Mouse (Mus musculus) embryonic facial prominence, embryonic 14.5 days (tissue): ENCODE results near the gene Ints11. TPM values are rescaled to one million over a fixed set of nuclear protein-coding genes. Genes with fewer than 3 reads are reported as not detected.

ENCODE experiments used
- ATAC-seq: fragments of 200-750 bp; cut with Nextera tagmentation; 2 replicates; pipeline ENCODE4 v1.8.0; 2017; ENCODE audit warnings: low read depth, moderate number of reproducible peaks, moderate TSS enrichment
- DNase-seq: peaks from one replicate; pipeline ENCODE4 v3.0.0-alpha.2; 2015; ENCODE audit warnings: low spot score
- H3K27ac ChIP-seq: fragments of 300-500 bp; sonication (generic); replicated peaks from 2 replicates; pipeline ENCODE4 v1.5.1; 2014; ENCODE audit warnings: low read depth, mild to moderate bottlenecking, low read length, moderate library complexity
- H3K27me3 ChIP-seq: fragments of 300-500 bp; sonication (generic); replicated peaks from 2 replicates; pipeline ENCODE4 v1.6.1; 2014; ENCODE audit warnings: low read length; ENCODE audit not compliant: control insufficient read depth, insufficient read depth
- H3K36me3 ChIP-seq: fragments of 300-500 bp; sonication (generic); 2 replicates; pipeline ENCODE4 v1.6.1; 2014; ENCODE audit warnings: low read length, mixed read lengths; ENCODE audit not compliant: control insufficient read depth, insufficient read depth
- H3K4me1 ChIP-seq: fragments of 300-500 bp; sonication (generic); 2 replicates; pipeline ENCODE4 v1.6.1; 2014; ENCODE audit warnings: antibody characterized with exemption, low read length; ENCODE audit not compliant: control insufficient read depth, insufficient read depth
- H3K4me2 ChIP-seq: fragments of 300-500 bp; sonication (generic); 2 replicates; pipeline ENCODE4 v1.6.1; 2014; ENCODE audit warnings: low read depth, mild to moderate bottlenecking, low read length, moderate library complexity, mixed read lengths
- H3K4me3 ChIP-seq: fragments of 300-500 bp; sonication (generic); 2 replicates; pipeline ENCODE4 v1.5.1; 2014; ENCODE audit warnings: low read depth, mild to moderate bottlenecking, low read length
- H3K9ac ChIP-seq: fragments of 300-500 bp; sonication (generic); 2 replicates; pipeline ENCODE4 v1.6.1; 2014; ENCODE audit warnings: low read depth, mild to moderate bottlenecking, low read length, moderate library complexity, mixed read lengths
- H3K9me3 ChIP-seq: fragments of 300-500 bp; sonication (generic); 2 replicates; pipeline ENCODE4 v1.6.1; 2016; ENCODE audit warnings: low read length; ENCODE audit not compliant: control insufficient read depth
- WGBS: fragments of 180-500 bp; shearing (Covaris S2); extraction: QIAGEN DNeasy Blood & Tissue Kit; methylation state at CpG from one replicate; pipeline ENCODE4 v1.1.7; 2014; 5-methylcytosine and 5-hydroxymethylcytosine counted together
- polyA plus RNA-seq: library from polyadenylated mRNA; unstranded; fragments of >200 nt; fragmentation: Nextera tagmentation; extraction: Ambion mirVana; gene quantifications from 2 replicates; pipeline ENCODE4 v1.2.1, GENCODE M21; 2014

Ints11 gene
- polyA plus RNA-seq, 1 experiment from 2014 or later: 53.5 TPM

- H3K4me3 ChIP-seq: no peak overlapping the region
- H3K4me1 ChIP-seq: peaks cover 12% of the 10 kb centered on the region
- DNase-seq (no peak), ATAC-seq (no peak)
- peaks cover 46% of the 10 kb centered on the region for H3K36me3 ChIP-seq
- no peak overlapping the region for H3K4me2 ChIP-seq
- H3K27ac ChIP-seq: no peak overlapping the region
- no peak overlapping the region for H3K9ac ChIP-seq
- H3K9me3 ChIP-seq: no peaks in the 10 kb centered on the region
- 90% methylated on average over 7 of the region's 7 CpGs for WGBS
- H3K27me3 ChIP-seq: no peaks in the 10 kb centered on the region
These were observed 2.1 kb downstream of the Ints11 start for GRCm38 (mm10) chr4:155871404-155871803.

DNA sequence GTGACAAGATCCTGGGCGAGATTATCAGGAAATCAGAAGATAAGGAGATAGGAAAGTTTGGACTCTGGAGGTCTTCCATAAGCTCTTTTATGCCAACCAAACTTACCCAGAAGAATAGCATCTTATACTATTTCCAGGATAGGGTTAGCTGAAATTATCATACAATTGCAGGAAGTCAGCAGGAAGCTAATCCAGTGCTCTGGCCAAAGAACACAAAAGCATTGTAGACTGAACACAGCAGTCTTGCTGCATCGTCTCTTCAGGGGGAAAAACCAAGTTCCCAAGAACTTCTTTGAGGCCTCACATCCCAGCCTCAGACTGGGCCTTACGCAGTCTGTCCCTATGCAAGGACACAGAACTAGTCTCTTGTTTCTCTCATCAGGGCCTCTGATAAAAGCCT is 14.2 kb downstream of the Ints11 start:
- Histone ChIP-seq H3K4me3 (no peak overlapping the region), H3K4me2 (no peak overlapping the region), H3K27me3 (no peaks in the 10 kb centered on the region), H3K27ac (no peak overlapping the region), H3K4me1 (no peaks in the 10 kb centered on the region), H3K36me3 (peaks cover 54% of the 10 kb centered on the region), H3K9ac (no peak overlapping the region), H3K9me3 (no peaks in the 10 kb centered on the region)
- WGBS: 87% methylated on average over 3 of the region's 3 CpGs
- DNase-seq (no peak), ATAC-seq (no peak)

DNA sequence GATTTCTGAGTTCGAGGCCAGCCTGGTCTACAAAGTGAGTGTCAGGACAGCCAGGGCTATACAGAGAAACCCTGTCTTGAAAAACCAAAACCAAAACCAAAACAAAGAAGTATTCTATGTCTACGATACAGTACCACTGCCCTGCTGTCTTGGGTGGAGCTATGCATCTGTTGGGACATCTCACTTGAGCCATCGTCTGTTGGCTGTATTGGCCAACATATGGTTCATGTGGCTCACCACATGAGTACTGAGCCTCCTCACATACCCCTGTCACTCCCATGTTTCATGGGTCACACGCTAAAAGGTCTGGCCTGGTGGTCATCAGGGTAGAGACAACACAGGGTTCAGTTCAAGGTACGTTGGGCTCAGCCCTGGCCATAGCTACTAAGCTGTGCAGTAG is 17.0 kb downstream of the Ints11 start:
- Histone ChIP-seq H3K9me3 (no peaks in the 10 kb centered on the region), H3K36me3 (peaks cover 51% of the 10 kb centered on the region)
- ATAC-seq: no peak

GRCm38 (mm10) chr4:155887674-155888073 is 18.3 kb downstream of the Ints11 start:
- H3K27me3 ChIP-seq: no peaks in the 10 kb centered on the region
- DNase-seq (no peak), ATAC-seq (no peak)
- no peak overlapping the region for H3K27ac ChIP-seq
- no peak overlapping the region for H3K4me3 ChIP-seq
- peaks cover 7% of the 10 kb centered on the region; the same call in 1 of the 2 replicates for H3K4me1 ChIP-seq
- H3K9me3 ChIP-seq: no peaks in the 10 kb centered on the region
- peaks cover 51% of the 10 kb centered on the region for H3K36me3 ChIP-seq
- 94% methylated on average over 10 of the region's 10 CpGs for WGBS
- no peak overlapping the region for H3K4me2 ChIP-seq
- H3K9ac ChIP-seq: no peak overlapping the region

More for the DNA sequence above, 17.0 kb downstream of the Ints11 start:
- no peak for DNase-seq
- H3K4me2 ChIP-seq: no peak overlapping the region
- no peaks in the 10 kb centered on the region for H3K27me3 ChIP-seq
- no peak overlapping the region for H3K9ac ChIP-seq
- H3K4me1 ChIP-seq: peaks cover 7% of the 10 kb centered on the region; the same call in 1 of the 2 replicates
- no peak overlapping the region for H3K4me3 ChIP-seq
- H3K27ac ChIP-seq: no peak overlapping the region
- WGBS: 95% methylated on average over 5 of the region's 5 CpGs

DNA sequence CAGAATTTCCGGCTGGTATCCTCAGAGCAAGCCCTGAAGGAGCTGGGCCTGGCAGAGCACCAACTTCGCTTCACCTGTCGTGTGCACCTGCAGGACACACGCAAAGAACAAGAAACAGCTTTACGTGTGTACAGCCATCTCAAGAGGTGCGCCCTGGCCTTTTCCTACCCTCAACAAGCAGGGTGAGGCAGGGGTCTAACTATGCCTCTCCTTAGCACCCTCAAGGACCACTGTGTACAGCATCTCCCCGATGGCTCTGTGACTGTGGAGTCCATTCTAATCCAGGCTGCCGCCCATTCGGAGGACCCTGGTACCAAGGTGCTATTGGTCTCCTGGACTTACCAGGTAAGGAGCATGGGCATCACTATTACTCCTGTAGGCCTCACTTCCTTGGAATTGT is 18.8 kb downstream of the Ints11 start:
- DNase-seq (no peak), ATAC-seq (no peak)
- peaks cover 51% of the 10 kb centered on the region for H3K36me3 ChIP-seq
- no peaks in the 10 kb centered on the region for H3K27me3 ChIP-seq
- no peak overlapping the region for H3K27ac ChIP-seq
- no peak overlapping the region for H3K4me2 ChIP-seq
- 93% methylated on average over 9 of the region's 9 CpGs for WGBS
- H3K9me3 ChIP-seq: no peaks in the 10 kb centered on the region
- H3K9ac ChIP-seq: no peak overlapping the region
- H3K4me1 ChIP-seq: peaks cover 10% of the 10 kb centered on the region
- H3K4me3 ChIP-seq: no peak overlapping the region

DNA sequence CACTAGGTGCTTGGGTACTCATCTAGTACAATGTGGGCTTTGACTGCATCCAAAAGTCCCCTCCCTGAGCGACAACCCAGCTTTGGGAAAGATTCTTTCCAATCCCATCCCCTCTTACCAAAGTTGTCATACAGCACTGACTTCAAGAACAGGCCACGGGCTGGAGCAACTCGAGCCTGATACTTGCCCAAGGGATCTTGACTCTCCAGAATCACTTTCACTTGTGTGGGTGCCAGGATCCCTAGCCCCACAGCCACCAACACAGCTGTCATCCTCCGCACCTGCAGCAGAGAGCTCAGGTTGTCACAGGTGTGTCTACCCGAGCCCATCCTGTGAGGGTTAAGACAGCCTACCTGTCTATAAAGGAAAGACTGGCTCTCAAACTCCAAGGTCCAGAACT is 20.0 kb downstream of the Ints11 start:
- Histone ChIP-seq H3K9ac (no peak overlapping the region), H3K4me3 (no peak overlapping the region), H3K27me3 (no peaks in the 10 kb centered on the region), H3K36me3 (peaks cover 51% of the 10 kb centered on the region), H3K27ac (no peak overlapping the region), H3K4me2 (no peak overlapping the region), H3K4me1 (peaks cover 21% of the 10 kb centered on the region), H3K9me3 (no peaks in the 10 kb centered on the region)
- WGBS: 78% methylated on average over 5 of the region's 5 CpGs
- DNase-seq (no peak), ATAC-seq (no peak)

DNA sequence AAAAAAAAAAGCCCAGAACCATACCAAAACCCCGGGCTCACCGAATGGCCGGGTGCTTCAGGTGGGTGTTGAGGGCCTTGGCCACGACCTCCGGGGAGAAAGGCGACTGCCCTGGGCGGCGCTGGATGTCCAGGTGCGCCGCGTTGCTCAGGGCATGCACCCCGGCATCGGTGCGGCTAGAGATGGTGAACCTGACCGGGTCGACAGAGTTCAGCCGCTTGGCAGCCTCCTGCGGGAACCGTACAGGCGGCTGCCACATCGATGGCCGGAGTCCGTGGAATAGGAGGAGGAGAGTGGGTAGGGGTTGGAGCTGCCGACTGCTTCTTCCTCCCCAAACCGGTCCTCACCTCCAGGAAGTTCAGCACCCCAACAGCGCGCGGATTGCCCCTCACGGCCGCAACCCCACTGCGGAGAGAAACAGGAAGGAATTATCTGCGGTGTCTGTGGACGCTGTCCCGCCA is 21.7 kb downstream of the Ints11 start:
- H3K27me3 ChIP-seq: no peaks in the 10 kb centered on the region
- H3K27ac ChIP-seq: no peak overlapping the region
- H3K9ac ChIP-seq: peak overlapping the region; percentile 86
- ATAC-seq (no peak), DNase-seq (no peak)
- H3K4me2 ChIP-seq: peak overlapping the region; percentile 97
- peaks cover 32% of the 10 kb centered on the region for H3K4me1 ChIP-seq
- no peaks in the 10 kb centered on the region for H3K9me3 ChIP-seq
- peak overlapping the region; percentile 95 for H3K4me3 ChIP-seq
- H3K36me3 ChIP-seq: peaks cover 40% of the 10 kb centered on the region
- WGBS: 1% methylated on average over 33 of the region's 34 CpGs

DNA sequence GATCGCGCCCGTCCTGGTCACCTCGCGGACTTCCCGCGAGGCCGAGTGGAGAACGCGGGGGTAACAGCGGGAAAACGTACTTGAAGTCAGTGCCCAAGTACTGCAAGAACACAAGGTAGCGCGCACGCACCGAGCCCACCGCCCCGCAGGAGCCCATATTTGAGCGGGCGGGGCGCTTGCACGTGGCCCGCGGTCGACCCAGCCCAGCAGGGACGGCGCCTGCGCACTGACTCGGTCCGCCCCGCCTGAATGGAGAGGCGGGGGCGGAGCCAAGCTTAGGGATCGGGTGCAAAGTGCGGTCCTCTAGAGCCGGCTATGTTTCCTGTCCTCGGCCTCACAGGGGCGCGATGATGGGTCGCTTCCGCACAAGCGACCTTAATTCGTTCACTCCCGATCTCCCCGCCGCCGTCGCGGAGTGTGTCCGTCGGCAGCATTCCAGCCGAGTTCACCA is 22.2 kb downstream of the Ints11 start, which contains the start of the genes Pusl1 and Acap3:
Gene Pusl1 (minus strand): TSS at position 231 of the 451 bp plus-strand sequence.
Gene Acap3 (plus strand): TSS at position 272 of the 451 bp plus-strand sequence.
- Histone ChIP-seq H3K36me3 (peaks cover 38% of the 10 kb centered on the region), H3K4me1 (peaks cover 32% of the 10 kb centered on the region), H3K9me3 (no peaks in the 10 kb centered on the region), H3K4me2 (peak within 1 kb of the TSS; percentile 97), H3K4me3 (peak within 1 kb of the TSS; percentile 95), H3K27ac (peak within 1 kb of the TSS; percentile 94), H3K27me3 (no peaks in the 10 kb centered on the region), H3K9ac (peak within 1 kb of the TSS; percentile 86)
- ATAC-seq: peak; percentile 92
- peak; percentile 97 for DNase-seq
- under 1% methylated on average over 28 of the region's 52 CpGs for WGBS

DNA sequence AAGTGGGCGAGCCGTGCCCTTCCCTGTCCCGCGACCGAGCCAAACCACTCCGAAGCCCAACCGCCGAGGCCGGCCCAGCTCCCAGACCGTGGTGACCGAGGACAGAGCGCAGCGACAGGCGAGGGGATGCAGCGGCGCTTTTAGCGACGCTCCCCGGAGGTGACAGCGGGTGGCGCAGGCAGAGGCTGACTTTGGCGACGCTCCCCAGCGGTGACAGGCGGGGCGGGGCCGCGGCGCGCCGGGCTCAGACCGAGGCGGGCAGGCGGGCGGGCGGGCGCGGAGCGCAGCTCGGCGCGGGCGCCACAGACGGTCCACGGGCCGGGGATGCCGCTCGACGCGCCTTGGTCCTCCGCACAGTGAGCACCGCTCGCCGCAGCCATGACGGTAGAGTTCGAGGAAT is 22.7 kb downstream of the Ints11 start:
- ATAC-seq (peak; percentile 92), DNase-seq (peak; percentile 91)
- Histone ChIP-seq H3K9me3 (no peaks in the 10 kb centered on the region), H3K27me3 (no peaks in the 10 kb centered on the region), H3K36me3 (peaks cover 38% of the 10 kb centered on the region), H3K27ac (peak overlapping the region; percentile 94), H3K9ac (peak overlapping the region; percentile 86), H3K4me3 (peak overlapping the region; percentile 95), H3K4me1 (peaks cover 32% of the 10 kb centered on the region), H3K4me2 (peak overlapping the region; percentile 97)
- WGBS: 0% methylated on average over 8 of the region's 56 CpGs
